Mouse (Mus musculus): ENCODE measurements around the gene Grap2. TPM values are rescaled to one million over a fixed set of nuclear protein-coding genes. Genes with fewer than 3 reads are reported as not detected.

Gene Grap2
- 24.1 and 40.6 TPM in 2 replicates for polyA plus RNA-seq (2012; ENCODE audit: low replicate concordance)

GRCm38 (mm10) chr15:80572291-80572690, at the start of gene Grap2:
Gene Grap2 (plus strand): TSS chr15:80572594.

GRCm38 (mm10) chr15:80565106-80565665, 7.2 kb upstream of the Grap2 start, which contains the start of gene Enthd1:
Gene Enthd1 (minus strand): TSS chr15:80565156.

DNA sequence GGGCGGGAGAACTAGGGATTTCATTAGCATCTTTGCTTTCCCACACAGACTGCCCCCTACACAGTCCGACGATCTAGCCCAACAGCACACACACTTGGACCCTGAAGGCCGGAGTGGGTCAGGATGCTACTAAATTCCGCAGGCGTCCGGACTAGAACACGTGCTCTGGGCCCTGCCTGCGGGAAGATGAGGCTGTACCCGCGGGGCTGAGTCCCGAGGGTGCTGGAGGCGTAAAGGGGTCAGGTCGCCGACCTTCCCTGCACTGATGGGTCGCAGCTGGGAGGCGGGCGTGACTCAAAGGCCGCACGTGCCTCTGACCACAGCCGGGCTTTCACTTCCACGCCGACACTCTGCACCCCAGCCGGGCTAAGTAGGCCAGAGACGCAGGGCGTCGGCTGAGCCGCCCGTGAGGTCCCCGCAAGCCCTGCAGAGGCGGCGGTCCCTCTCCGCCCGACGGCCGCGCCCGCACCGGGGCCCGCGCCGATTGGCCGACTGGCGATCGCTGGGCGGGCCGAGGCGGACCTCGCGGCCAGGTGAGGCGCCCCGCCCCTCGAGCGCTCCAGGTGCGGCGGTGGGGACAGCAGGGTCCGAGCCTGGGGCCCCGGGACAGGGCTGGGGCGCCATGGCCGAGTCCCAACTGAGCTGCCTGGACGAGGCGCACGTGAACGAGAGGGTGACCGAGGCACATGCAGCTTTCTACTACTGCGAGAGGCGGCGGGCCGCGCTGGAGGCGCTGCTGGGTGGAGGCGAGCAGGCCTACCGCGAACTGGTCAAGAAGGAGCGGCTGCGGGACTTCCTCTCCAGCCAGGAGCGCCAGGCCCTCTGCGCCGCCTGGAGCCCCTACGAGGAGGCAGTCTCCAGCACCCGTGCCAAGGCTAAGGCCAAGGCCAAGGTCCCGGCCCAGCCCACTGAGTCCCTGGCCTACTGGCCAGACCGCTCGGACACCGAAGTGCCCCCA, 99.2 kb downstream of the Grap2 start, which contains the start of gene Fam83f:
TSS of gene Fam83f (plus strand) at position 553 of the 958 bp plus-strand sequence.

Other genes with a start within 250 kb of the Grap2 start
- not detected in 2 replicates for gene Enthd1, start 7.4 kb upstream of the Grap2 start, polyA plus RNA-seq (2012; ENCODE audit: low replicate concordance)
- 0.09 and 0.33 TPM in 2 replicates for gene Fam83f, start 99.3 kb downstream of the Grap2 start, polyA plus RNA-seq (2012; ENCODE audit: low replicate concordance)
- gene Tnrc6b, start 138.7 kb downstream of the Grap2 start, polyA plus RNA-seq (2012; ENCODE audit: low replicate concordance) = 36.6 and 42.8 TPM in 2 replicates

Measured in leukemia stem cell, adult 10-12 weeks (primary cell).